Mouse (Mus musculus): ENCODE measurements around the gene Maco1.
"Not testable (repeated sequence)": the region's sequence is repeated elsewhere in the genome, so short reads cannot be mapped to it uniquely, and the experiment has no call there.

The Maco1 gene

GRCm38 (mm10) chr4:134858494-134858893, 5.3 kb upstream of the Maco1 start:
- DNase-seq (ENCODE audit: low spot score in 2 of 2), result no peak

- no peak for DNase-seq (ENCODE audit: low spot score in 2 of 2)
Measured at GRCm38 (mm10) chr4:134856501-134856900, 3.4 kb upstream of the Maco1 start.

- DNase-seq (ENCODE audit: low spot score in 2 of 2), result no peak
Measured at GRCm38 (mm10) chr4:134856056-134856455, 2.9 kb upstream of the Maco1 start.

GRCm38 (mm10) chr4:134855371-134855770, 2.2 kb upstream of the Maco1 start:
- no peak for DNase-seq (ENCODE audit: low spot score in 2 of 2)

GRCm38 (mm10) chr4:134853637-134854485, 716 bp upstream of the Maco1 start:
- DNase-seq (ENCODE audit: low spot score in 2 of 2), result peak; percentile 90 to 96

- peak in 1 of 2 experiments; percentile 15 for DNase-seq (ENCODE audit: low spot score in 2 of 2)
Measured at GRCm38 (mm10) chr4:134852438-134853255, 498 bp downstream of the Maco1 start.

- DNase-seq (ENCODE audit: low spot score in 2 of 2), result peak in 1 of 2 experiments; percentile 20
Measured at GRCm38 (mm10) chr4:134851876-134852275, 1.3 kb downstream of the Maco1 start.

GRCm38 (mm10) chr4:134851236-134851635, 1.9 kb downstream of the Maco1 start:
- no peak for DNase-seq (ENCODE audit: low spot score in 2 of 2)

GRCm38 (mm10) chr4:134850551-134850950, 2.6 kb downstream of the Maco1 start:
- DNase-seq (ENCODE audit: low spot score in 2 of 2), result no peak

GRCm38 (mm10) chr4:134847587-134847986, 5.6 kb downstream of the Maco1 start:
- DNase-seq (ENCODE audit: low spot score in 2 of 2), result no peak

GRCm38 (mm10) chr4:134843566-134843965, 9.6 kb downstream of the Maco1 start:
- no peak for DNase-seq (ENCODE audit: low spot score in 2 of 2)

GRCm38 (mm10) chr4:134840231-134840630, 12.9 kb downstream of the Maco1 start:
- DNase-seq (ENCODE audit: low spot score in 2 of 2), result no peak

GRCm38 (mm10) chr4:134838706-134839105, 14.4 kb downstream of the Maco1 start:
- not testable (repeated sequence) for DNase-seq (ENCODE audit: low spot score in 2 of 2)

- no peak for DNase-seq (ENCODE audit: low spot score in 2 of 2)
Measured at GRCm38 (mm10) chr4:134838221-134838620, 14.9 kb downstream of the Maco1 start.

GRCm38 (mm10) chr4:134835486-134835885, 17.7 kb downstream of the Maco1 start:
- no peak for DNase-seq (ENCODE audit: low spot score in 2 of 2)

GRCm38 (mm10) chr4:134831934-134832333, 21.2 kb downstream of the Maco1 start:
- no peak for DNase-seq (ENCODE audit: low spot score in 2 of 2)

GRCm38 (mm10) chr4:134827806-134828205, 25.3 kb downstream of the Maco1 start:
- no peak for DNase-seq (ENCODE audit: low spot score in 2 of 2)

GRCm38 (mm10) chr4:134826348-134826747, 26.8 kb downstream of the Maco1 start:
- no peak for DNase-seq (ENCODE audit: low spot score in 2 of 2)

GRCm38 (mm10) chr4:134825864-134826263, 27.3 kb downstream of the Maco1 start:
- DNase-seq (ENCODE audit: low spot score in 2 of 2), result not testable (repeated sequence)

- DNase-seq (ENCODE audit: low spot score in 2 of 2), result no peak
Measured at GRCm38 (mm10) chr4:134823560-134823959, 29.6 kb downstream of the Maco1 start.

- DNase-seq (ENCODE audit: low spot score in 2 of 2), result no peak
Measured at GRCm38 (mm10) chr4:134821061-134821460, 32.1 kb downstream of the Maco1 start.

GRCm38 (mm10) chr4:134817706-134818105, 35.4 kb downstream of the Maco1 start:
- DNase-seq (ENCODE audit: low spot score in 2 of 2), result no peak

- no peak for DNase-seq (ENCODE audit: low spot score in 2 of 2)
Measured at GRCm38 (mm10) chr4:134814229-134814571, 38.9 kb downstream of the Maco1 start.

Measured in right cerebral cortex, adult 2 months (tissue).